Mouse (Mus musculus): ENCODE measurements around the gene Ptprg.
"Not testable (repeated sequence)": the region's sequence is repeated elsewhere in the genome, so short reads cannot be mapped to it uniquely, and the experiment has no call there.

Ptprg gene

GRCm38 (mm10) chr14:11743726-11744125, 190.4 kb downstream of the Ptprg start:
- no peak for DNase-seq (ENCODE audit: low spot score)

GRCm38 (mm10) chr14:11752678-11753077, 199.3 kb downstream of the Ptprg start:
- DNase-seq (ENCODE audit: low spot score): no peak

GRCm38 (mm10) chr14:11754656-11755055, 201.3 kb downstream of the Ptprg start:
- no peak for DNase-seq (ENCODE audit: low spot score)

GRCm38 (mm10) chr14:11758185-11758584, 204.9 kb downstream of the Ptprg start:
- no peak for DNase-seq (ENCODE audit: low spot score)

- no peak for DNase-seq (ENCODE audit: low spot score)
Observed at GRCm38 (mm10) chr14:11759356-11759755, 206.0 kb downstream of the Ptprg start.

- no peak for DNase-seq (ENCODE audit: low spot score)
Observed at GRCm38 (mm10) chr14:11762995-11763394, 209.7 kb downstream of the Ptprg start.

GRCm38 (mm10) chr14:11772736-11773135, 219.4 kb downstream of the Ptprg start:
- DNase-seq (ENCODE audit: low spot score): no peak

GRCm38 (mm10) chr14:11774476-11775037, 221.2 kb downstream of the Ptprg start:
- DNase-seq (ENCODE audit: low spot score): no peak

GRCm38 (mm10) chr14:11775204-11775603, 221.9 kb downstream of the Ptprg start:
- DNase-seq (ENCODE audit: low spot score): no peak

- DNase-seq (ENCODE audit: low spot score): no peak
Observed at GRCm38 (mm10) chr14:11775951-11776495, 222.7 kb downstream of the Ptprg start.

- no peak for DNase-seq (ENCODE audit: low spot score)
Observed at GRCm38 (mm10) chr14:11776566-11776965, 223.2 kb downstream of the Ptprg start.

GRCm38 (mm10) chr14:11791190-11791589, 237.9 kb downstream of the Ptprg start:
- no peak for DNase-seq (ENCODE audit: low spot score)

GRCm38 (mm10) chr14:11793847-11794246, 240.5 kb downstream of the Ptprg start:
- no peak for DNase-seq (ENCODE audit: low spot score)

GRCm38 (mm10) chr14:11802355-11803035, 249.2 kb downstream of the Ptprg start:
- no peak for DNase-seq (ENCODE audit: low spot score)

- no peak for DNase-seq (ENCODE audit: low spot score)
Observed at GRCm38 (mm10) chr14:11806674-11807073, 253.3 kb downstream of the Ptprg start.

- no peak for DNase-seq (ENCODE audit: low spot score)
Observed at GRCm38 (mm10) chr14:11807465-11807864, 254.1 kb downstream of the Ptprg start.

GRCm38 (mm10) chr14:11811142-11811761, 257.9 kb downstream of the Ptprg start:
- no peak for DNase-seq (ENCODE audit: low spot score)

- no peak for DNase-seq (ENCODE audit: low spot score)
Observed at GRCm38 (mm10) chr14:11812291-11812690, 259.0 kb downstream of the Ptprg start.

- not testable (repeated sequence) for DNase-seq (ENCODE audit: low spot score)
Observed at GRCm38 (mm10) chr14:11814811-11815210, 261.5 kb downstream of the Ptprg start.

- DNase-seq (ENCODE audit: low spot score): no peak
Observed at GRCm38 (mm10) chr14:11817236-11817635, 263.9 kb downstream of the Ptprg start.

GRCm38 (mm10) chr14:11818054-11818453, 264.7 kb downstream of the Ptprg start:
- DNase-seq (ENCODE audit: low spot score): no peak

- no peak for DNase-seq (ENCODE audit: low spot score)
Observed at GRCm38 (mm10) chr14:11818721-11819120, 265.4 kb downstream of the Ptprg start.

GRCm38 (mm10) chr14:11819326-11819725, 266.0 kb downstream of the Ptprg start:
- DNase-seq (ENCODE audit: low spot score): no peak
